In the genomic region with DNA sequence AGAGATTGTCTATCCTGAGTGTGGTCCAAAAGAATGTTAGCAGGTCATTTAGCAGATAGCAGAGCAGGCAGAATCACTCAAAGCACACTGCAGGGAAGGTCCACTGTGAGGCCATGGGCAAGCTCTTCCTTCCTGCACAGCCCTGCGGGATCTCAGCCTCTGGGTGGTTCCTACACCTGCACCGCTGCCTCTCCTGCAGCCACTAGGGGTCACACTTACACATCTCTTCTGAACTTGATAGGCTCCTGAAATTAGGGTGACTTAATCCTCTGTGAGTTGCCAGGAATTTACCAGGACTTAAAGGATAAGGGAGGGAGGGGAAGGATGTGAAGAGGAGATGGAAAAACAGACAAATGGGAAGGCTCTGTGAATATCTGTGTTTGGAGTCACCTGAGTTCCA, we compare ENCODE assay signal across 9 mouse cellular contexts.
DNase-seq lines count a peak whose midpoint lies in the region; ATAC-seq and TF ChIP-seq lines count a peak whose summit lies in the region.
"Had no signal": no experiment of that assay in that cellular context is flagged by ENCODE, and none has a peak within 500 bp of the region (broad histone marks: within the 10 kb centered on the region; RNA-seq: fewer than 3 reads in every experiment).

No protein-coding gene starts in this region.

- H3K4me2 ChIP-seq in forebrain, embryonic 16.5 days (ENCODE audit: low read length) = no peak overlapping the region
- no peak overlapping the region for H3K4me2 ChIP-seq in intestine, embryonic 16.5 days (ENCODE audit: low read depth, low read length)
- H3K4me2 ChIP-seq: limb, embryonic 12.5 days had no signal

- H3K9me3 ChIP-seq in forebrain, embryonic 16.5 days (ENCODE audit: control insufficient read depth, low read length) = no peaks in the 10 kb centered on the region
- H3K9me3 ChIP-seq in intestine, embryonic 16.5 days (ENCODE audit: control insufficient read depth, low read length) = no peaks in the 10 kb centered on the region
- H3K9me3 ChIP-seq: limb, embryonic 12.5 days had no signal

- peaks cover 2% of the 10 kb centered on the region; the same call in 1 of the 2 replicates for H3K27me3 ChIP-seq in forebrain, embryonic 16.5 days (replicated peaks; ENCODE audit: control insufficient read depth, insufficient read depth, low read length)
- no peaks in the 10 kb centered on the region for H3K27me3 ChIP-seq in intestine, embryonic 16.5 days (replicated peaks; ENCODE audit: control insufficient read depth, insufficient read depth, low read length)
- H3K27me3 ChIP-seq: limb, embryonic 12.5 days had no signal

- H3K36me3 ChIP-seq in forebrain, embryonic 16.5 days (ENCODE audit: control insufficient read depth, insufficient read depth) = no peaks in the 10 kb centered on the region
- H3K36me3 ChIP-seq in intestine, embryonic 16.5 days (ENCODE audit: control insufficient read depth, insufficient read depth, low read length) = no peaks in the 10 kb centered on the region
- H3K36me3 ChIP-seq: limb, embryonic 12.5 days had no signal

- WGBS in forebrain, embryonic 16.5 days = 0% methylated on average over 2 of the region's 2 CpGs
- WGBS in intestine, embryonic 16.5 days = 1% methylated on average over 2 of the region's 2 CpGs

- ATAC-seq in forebrain, embryonic 16.5 days = peak; percentile 75
- peak; percentile 59; the same call in 1 of the 2 replicates for ATAC-seq in intestine, embryonic 16.5 days

- no peak overlapping the region for H3K27ac ChIP-seq in forebrain, embryonic 16.5 days (ENCODE audit: low read length)
- H3K27ac ChIP-seq in intestine, embryonic 16.5 days (ENCODE audit: low read length) = no peak overlapping the region
- H3K27ac ChIP-seq in left cerebral cortex, adult 2 months = no peak overlapping the region
- H3K27ac ChIP-seq: limb, embryonic 12.5 days had no signal

- DNase-seq in adrenal gland, adult (ENCODE audit: inconsistent age in 2 of 2, low spot score in 1 of 2) = peak; percentile 79 to 89
- no peak for DNase-seq in adrenal gland, postnatal 4 days (ENCODE audit: low spot score in 2 of 2)
- peak; percentile 39 for DNase-seq in cerebellum, adult 11-12 months
- peak; percentile 67 to 74 for DNase-seq in left cerebral cortex, adult 2 months (ENCODE audit: extremely low spot score in 1 of 2, low spot score in 2 of 2)
- DNase-seq in mesoderm, embryonic 11.5 days (ENCODE audit: low read depth, low spot score) = peak; percentile 69
- DNase-seq in right cerebral cortex, postnatal 14 days = peak; percentile 69

- TF ChIP-seq CTCF in left cerebral cortex, adult 2 months (IDR thresholded peaks at IDR 0.05) = peak; percentile 86

- no peak overlapping the region for H3K9ac ChIP-seq in forebrain, embryonic 16.5 days (replicated peaks; ENCODE audit: low read depth, low read length)
- no peak overlapping the region for H3K9ac ChIP-seq in intestine, embryonic 16.5 days (ENCODE audit: low read depth, low read length)
- H3K9ac ChIP-seq: limb, embryonic 12.5 days had no signal

- intact Hi-C loops in left cerebral cortex, adult 2 months (cut with DNase I) = loop anchor here (2.0 to 5.0 kb wide), 2 partner anchors 294 to 317 kb away; no protein-coding TSS in a partner anchor

- peaks cover 14% of the 10 kb centered on the region for H3K4me1 ChIP-seq in forebrain, embryonic 16.5 days (replicated peaks; ENCODE audit: control insufficient read depth, insufficient read depth, low read length)
- no peaks in the 10 kb centered on the region for H3K4me1 ChIP-seq in intestine, embryonic 16.5 days (ENCODE audit: control insufficient read depth, insufficient read depth, low read length)
- H3K4me1 ChIP-seq: limb, embryonic 12.5 days had no signal

- no peak overlapping the region for H3K4me3 ChIP-seq in forebrain, embryonic 16.5 days (replicated peaks; ENCODE audit: low read length)
- H3K4me3 ChIP-seq in intestine, embryonic 16.5 days (ENCODE audit: low read length) = no peak overlapping the region
- H3K4me3 ChIP-seq in left cerebral cortex, adult 2 months = no peak overlapping the region
- H3K4me3 ChIP-seq: limb, embryonic 12.5 days had no signal

Comparison
In these comparisons a context has a peak if more than half of its experiments do, and no peak if none do; other contexts are left out.
1. DNase-seq: peak in adrenal gland, adult (2 of 2), cerebellum, adult 11-12 months (single experiment), left cerebral cortex, adult 2 months (2 of 2), mesoderm, embryonic 11.5 days (single experiment) and right cerebral cortex, postnatal 14 days (single experiment); none in adrenal gland, postnatal 4 days (0 of 2).